Mouse (Mus musculus) thymus, adult 2 months (tissue): ENCODE measurements around the gene Gm47985. TPM values are rescaled to one million over a fixed set of nuclear protein-coding genes. Genes with fewer than 3 reads are reported as not detected.
"Not testable (repeated sequence)": the region's sequence is repeated elsewhere in the genome, so short reads cannot be mapped to it uniquely, and the experiment has no call there.

Source experiments
- DNase-seq: peaks from one replicate; pipeline ENCODE4 v3.0.0; 2021
- H3K27ac ChIP-seq: fragments of 200-500 bp; 2 replicates; pipeline ENCODE4 v1.5.1; 2012; ENCODE audit warnings: low read length, control low read depth; ENCODE audit not compliant: control insufficient read depth, insufficient read depth
- H3K27me3 ChIP-seq: fragments of 200-500 bp; 2 replicates; pipeline ENCODE4 v1.6.1; 2012; ENCODE audit warnings: mild to moderate bottlenecking, low read length, moderate library complexity, mixed read lengths; ENCODE audit not compliant: control insufficient read depth, insufficient read depth
- H3K36me3 ChIP-seq: fragments of 200-500 bp; 2 replicates; pipeline ENCODE4 v1.6.1; 2012; ENCODE audit warnings: mild to moderate bottlenecking, low read length, moderate library complexity; ENCODE audit not compliant: control insufficient read depth, insufficient read depth
- H3K4me1 ChIP-seq: fragments of 200-500 bp; replicated peaks from 2 replicates; pipeline ENCODE4 v1.6.1; 2012; ENCODE audit warnings: low read length; ENCODE audit not compliant: control insufficient read depth, insufficient read depth
- H3K4me3 ChIP-seq: fragments of 200-500 bp; 2 replicates; pipeline ENCODE4 v1.5.1; 2012; ENCODE audit warnings: mild to moderate bottlenecking, low read length, control low read depth, moderate library complexity; ENCODE audit not compliant: control insufficient read depth, insufficient read depth
- CTCF ChIP-seq: fragments of 200-500 bp; IDR thresholded peaks from 2 replicates; pipeline ENCODE4 v1.5.1; 2012; ENCODE audit warnings: mild to moderate bottlenecking, control low read depth, low read length, moderate library complexity, borderline replicate concordance; ENCODE audit not compliant: control insufficient read depth, poor library complexity, insufficient read depth; ENCODE audit errors: extremely low read depth
- POLR2A ChIP-seq: fragments of 200-500 bp; IDR thresholded peaks from 2 replicates; pipeline ENCODE4 v1.6.1; 2012; ENCODE audit warnings: mild to moderate bottlenecking, low read length, control low read depth, moderate library complexity; ENCODE audit not compliant: control insufficient read depth, poor library complexity, insufficient read depth; ENCODE audit errors: extremely low read depth
- WGBS: fragments of 180-500 bp; shearing (Covaris S2); methylation state at CpG from one replicate; pipeline ENCODE4 v1.1.7; 2018; 5-methylcytosine and 5-hydroxymethylcytosine counted together
- polyA plus RNA-seq: library from polyadenylated mRNA; depleted of rRNA; stranded (reverse); fragments of >200 nt; gene quantifications from 2 replicates; pipeline ENCODE4 v1.2.3, GENCODE M21; 2012

Gene Gm47985
- polyA plus RNA-seq, 1 experiment, result 0.13 TPM

DNA sequence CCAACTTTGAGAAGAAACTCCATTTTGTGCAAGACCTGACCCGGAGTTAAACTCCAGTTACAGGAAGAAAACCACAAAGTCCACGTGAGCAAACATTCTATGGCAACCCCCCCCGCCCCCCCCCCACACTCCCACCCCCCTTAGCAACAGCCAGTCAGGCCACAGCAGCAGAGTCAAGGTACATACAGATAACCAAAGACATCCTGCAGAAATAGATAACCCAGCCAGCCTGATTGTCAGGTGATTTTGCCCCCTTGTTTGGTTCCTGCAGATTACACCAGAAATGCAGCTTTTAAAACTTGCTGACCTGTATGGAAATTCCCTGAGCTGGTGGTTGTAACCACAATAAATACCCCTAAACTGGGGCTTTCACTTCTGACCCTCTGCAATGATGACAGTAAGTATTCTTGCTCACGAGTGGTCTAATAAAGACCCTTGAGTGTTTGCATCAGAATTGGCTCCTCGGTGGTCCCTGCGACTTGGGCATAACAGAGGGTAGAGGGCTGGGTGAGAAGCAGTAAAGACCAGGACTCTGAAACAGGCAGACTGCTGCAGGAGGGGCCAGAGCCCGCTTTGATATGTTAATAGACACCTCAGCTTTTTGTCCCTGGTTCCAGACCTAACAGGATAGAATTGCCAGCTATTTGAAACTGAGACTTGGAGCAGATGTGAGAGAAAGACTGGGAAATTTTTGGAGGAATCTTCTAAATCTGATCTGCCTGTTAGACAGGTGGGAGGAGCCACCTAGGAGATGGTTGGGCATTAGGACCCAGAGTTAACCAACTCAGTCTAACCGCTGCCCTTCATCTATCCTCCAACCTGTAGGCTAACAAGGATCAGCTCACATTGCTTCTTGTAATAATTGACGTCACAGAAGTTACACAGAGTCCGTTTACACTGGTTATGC, 5.1 kb upstream of the Gm47985 start:
- no peak for TF ChIP-seq CTCF
- no peak for TF ChIP-seq POLR2A
- 19% methylated on average over 10 of the region's 10 CpGs for WGBS
- DNase-seq, result peak; percentile 30
- peak overlapping the region; percentile 35 for H3K4me3 ChIP-seq
- H3K36me3 ChIP-seq, result no peaks in the 10 kb centered on the region
- no peaks in the 10 kb centered on the region for H3K27me3 ChIP-seq
- H3K4me1 ChIP-seq, result peaks cover 6% of the 10 kb centered on the region
- H3K27ac ChIP-seq, result peak overlapping the region; percentile 32; the same call in 1 of the 2 replicates

DNA sequence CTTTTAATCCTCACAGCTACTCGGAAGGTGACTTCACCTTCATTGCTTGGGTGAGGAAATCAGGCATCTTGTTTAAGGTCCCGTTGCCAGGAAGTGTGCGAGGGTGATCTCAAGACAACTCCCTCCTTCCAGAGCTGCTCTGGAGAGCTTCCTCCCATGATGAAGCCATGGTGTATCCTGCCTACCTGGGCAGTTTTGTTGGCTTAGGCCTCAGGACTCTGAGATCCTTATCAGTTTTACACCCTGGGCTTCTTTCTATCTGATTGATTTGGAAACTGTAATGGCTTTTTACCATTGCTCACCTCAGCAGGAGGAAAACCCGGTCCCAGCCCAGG, 4.4 kb upstream of the Gm47985 start:
- no peak for TF ChIP-seq CTCF
- TF ChIP-seq POLR2A, result no peak
- DNase-seq, result peak; percentile 20
- H3K4me3 ChIP-seq, result peak overlapping the region; percentile 35
- H3K27ac ChIP-seq, result 0 out of 2 replicates have a peak overlapping the region, but pooled peaks have one; percentile 14
- 31% methylated on average over 4 of the region's 4 CpGs for WGBS
- peaks cover 6% of the 10 kb centered on the region for H3K4me1 ChIP-seq
- H3K27me3 ChIP-seq, result no peaks in the 10 kb centered on the region
- no peaks in the 10 kb centered on the region for H3K36me3 ChIP-seq

- no peak overlapping the region for H3K27ac ChIP-seq
- H3K4me1 ChIP-seq, result peaks cover 6% of the 10 kb centered on the region
- WGBS, result 95% methylated on average over 2 of the region's 2 CpGs
- H3K36me3 ChIP-seq, result no peaks in the 10 kb centered on the region
- TF ChIP-seq POLR2A (no peak), CTCF (no peak)
- DNase-seq, result no peak
- no peaks in the 10 kb centered on the region for H3K27me3 ChIP-seq
- H3K4me3 ChIP-seq, result no peak overlapping the region
Observed at GRCm38 (mm10) chr1:151178505-151179083, 3.7 kb upstream of the Gm47985 start.

GRCm38 (mm10) chr1:151180167-151180566, 2.2 kb upstream of the Gm47985 start:
- Histone ChIP-seq H3K27me3 (no peaks in the 10 kb centered on the region), H3K27ac (no peak overlapping the region), H3K4me1 (peaks cover 6% of the 10 kb centered on the region), H3K36me3 (no peaks in the 10 kb centered on the region), H3K4me3 (no peak overlapping the region)
- no peak for DNase-seq
- TF ChIP-seq POLR2A (no peak), CTCF (no peak)
- WGBS, result 100% methylated on average over 2 of the region's 2 CpGs

GRCm38 (mm10) chr1:151186186-151186585, 3.8 kb downstream of the Gm47985 start:
- not testable (repeated sequence) for H3K27ac ChIP-seq, H3K4me3 ChIP-seq
- WGBS, result 88% methylated on average over 3 of the region's 3 CpGs

GRCm38 (mm10) chr1:151186879-151187424, 4.6 kb downstream of the Gm47985 start:
- not testable (repeated sequence) for DNase-seq, H3K27me3 ChIP-seq, H3K36me3 ChIP-seq, H3K27ac ChIP-seq, H3K4me1 ChIP-seq, H3K4me3 ChIP-seq
- 96% methylated on average over 4 of the region's 4 CpGs for WGBS

More at GRCm38 (mm10) chr1:151186186-151186585, 3.8 kb downstream of the Gm47985 start:
- H3K36me3 ChIP-seq, H3K27me3 ChIP-seq, DNase-seq, H3K4me1 ChIP-seq: not testable (repeated sequence)
